In genomic region chr3:117217952-117218351, GRCm38 (mm10) we compare ENCODE assay signal across 20 mouse cellular contexts.
DNase-seq lines count a peak whose midpoint lies in the region; ATAC-seq and TF ChIP-seq lines count a peak whose summit lies in the region.
"Had no signal": no experiment of that assay in that cellular context is flagged by ENCODE, and none has a peak within 500 bp of the region (broad histone marks: within the 10 kb centered on the region; RNA-seq: fewer than 3 reads in every experiment).

No protein-coding gene starts in this region.

- TF ChIP-seq POLR2A in lung, adult 2 months (IDR thresholded peaks at IDR 0.05; ENCODE audit: borderline replicate concordance, extremely low read depth, low read depth, low read length): no peak

- H3K9ac ChIP-seq in forebrain, embryonic 16.5 days (replicated peaks; ENCODE audit: low read depth, low read length): no peak overlapping the region
- no peak overlapping the region for H3K9ac ChIP-seq in forebrain, embryonic 15.5 days (replicated peaks)
- no peak overlapping the region for H3K9ac ChIP-seq in lung, embryonic 14.5 days
- no peak overlapping the region for H3K9ac ChIP-seq in midbrain, embryonic 14.5 days (replicated peaks; ENCODE audit: low read length)
- H3K9ac ChIP-seq: heart, embryonic 15.5 days; hindbrain, embryonic 15.5 days; limb, embryonic 12.5 days; liver, embryonic 13.5 days had no signal

- H3K27me3 ChIP-seq in forebrain, embryonic 16.5 days (replicated peaks; ENCODE audit: control insufficient read depth, insufficient read depth, low read length): no peaks in the 10 kb centered on the region
- no peaks in the 10 kb centered on the region for H3K27me3 ChIP-seq in forebrain, embryonic 15.5 days
- no peaks in the 10 kb centered on the region for H3K27me3 ChIP-seq in lung, embryonic 14.5 days (ENCODE audit: insufficient read depth, low read length)
- H3K27me3 ChIP-seq in midbrain, embryonic 14.5 days (ENCODE audit: control insufficient read depth, insufficient read depth, low read length): no peaks in the 10 kb centered on the region
- H3K27me3 ChIP-seq: heart, embryonic 15.5 days; hindbrain, embryonic 15.5 days; limb, embryonic 12.5 days; liver, embryonic 13.5 days had no signal

- 47% methylated on average over 1 of the region's 1 CpGs for WGBS in forebrain, embryonic 16.5 days
- 41% methylated on average over 1 of the region's 1 CpGs for WGBS in forebrain, embryonic 15.5 days
- WGBS in lung, embryonic 14.5 days: 46% methylated on average over 1 of the region's 1 CpGs
- 13% methylated on average over 1 of the region's 1 CpGs for WGBS in lung, adult 2 months
- 63% methylated on average over 1 of the region's 1 CpGs for WGBS in midbrain, embryonic 14.5 days

- no peaks in the 10 kb centered on the region for H3K4me1 ChIP-seq in forebrain, embryonic 16.5 days (replicated peaks; ENCODE audit: control insufficient read depth, insufficient read depth, low read length)
- H3K4me1 ChIP-seq in forebrain, embryonic 15.5 days: no peaks in the 10 kb centered on the region
- H3K4me1 ChIP-seq in lung, embryonic 14.5 days (ENCODE audit: insufficient read depth): no peaks in the 10 kb centered on the region
- H3K4me1 ChIP-seq in lung, adult 2 months (ENCODE audit: control insufficient read depth, insufficient read depth, low read length): no peaks in the 10 kb centered on the region
- no peaks in the 10 kb centered on the region for H3K4me1 ChIP-seq in midbrain, embryonic 14.5 days (ENCODE audit: control insufficient read depth, insufficient read depth, low read length)
- H3K4me1 ChIP-seq: heart, embryonic 15.5 days; hindbrain, embryonic 15.5 days; limb, embryonic 12.5 days; liver, embryonic 13.5 days had no signal

- peak; percentile 50; the same call in 1 of the 2 replicates for ATAC-seq in forebrain, embryonic 16.5 days
- ATAC-seq in forebrain, embryonic 15.5 days (replicated peaks): no peak
- no peak; the same call in 1 of the 2 replicates for ATAC-seq in lung, embryonic 14.5 days (ENCODE audit: insufficient read depth)
- ATAC-seq in midbrain, embryonic 14.5 days (ENCODE audit: low FRiP score, low TSS enrichment): no peak
- ATAC-seq: intestine, embryonic 16.5 days had no signal

- H3K36me3 ChIP-seq in forebrain, embryonic 16.5 days (ENCODE audit: control insufficient read depth, insufficient read depth): no peaks in the 10 kb centered on the region
- H3K36me3 ChIP-seq in forebrain, embryonic 15.5 days: no peaks in the 10 kb centered on the region
- H3K36me3 ChIP-seq in lung, embryonic 14.5 days (ENCODE audit: insufficient read depth): no peaks in the 10 kb centered on the region
- H3K36me3 ChIP-seq in midbrain, embryonic 14.5 days (ENCODE audit: control insufficient read depth, insufficient read depth, low read length): no peaks in the 10 kb centered on the region
- H3K36me3 ChIP-seq: heart, embryonic 15.5 days; hindbrain, embryonic 15.5 days; limb, embryonic 12.5 days; liver, embryonic 13.5 days had no signal

- no peak overlapping the region for H3K4me2 ChIP-seq in forebrain, embryonic 16.5 days (ENCODE audit: low read length)
- no peak overlapping the region for H3K4me2 ChIP-seq in forebrain, embryonic 15.5 days (replicated peaks)
- no peak overlapping the region for H3K4me2 ChIP-seq in lung, embryonic 14.5 days
- H3K4me2 ChIP-seq in midbrain, embryonic 14.5 days (ENCODE audit: low read length): no peak overlapping the region
- H3K4me2 ChIP-seq: heart, embryonic 15.5 days; hindbrain, embryonic 15.5 days; limb, embryonic 12.5 days; liver, embryonic 13.5 days; midbrain, embryonic 11.5 days had no signal

- H3K27ac ChIP-seq in forebrain, embryonic 16.5 days (ENCODE audit: low read length): no peak overlapping the region
- H3K27ac ChIP-seq in forebrain, embryonic 15.5 days (replicated peaks): no peak overlapping the region
- H3K27ac ChIP-seq in lung, embryonic 14.5 days (ENCODE audit: low read depth): no peak overlapping the region
- H3K27ac ChIP-seq in midbrain, embryonic 14.5 days (replicated peaks; ENCODE audit: low read depth, low read length): no peak overlapping the region
- H3K27ac ChIP-seq: heart, embryonic 15.5 days; hindbrain, embryonic 15.5 days; limb, embryonic 12.5 days; liver, embryonic 13.5 days had no signal

- DNase-seq in lung, embryonic 14.5 days: peak; percentile 44
- no peak for DNase-seq in lung, adult 2 months
- DNase-seq in right cerebral cortex, postnatal 10 days (ENCODE audit: low spot score in 2 of 2): peak; percentile 25 to 31
- no peak for DNase-seq in right cerebral cortex, postnatal 14 days
- no peak for DNase-seq in midbrain, embryonic 14.5 days
- DNase-seq: cerebellum, adult 9-10 months; gastrocnemius, postnatal 14 days; heart, adult 18-20 months; heart, postnatal 4 days; liver, embryonic 13.5 days; retina, postnatal 1 day; thymus, adult 18-20 months; thymus, postnatal 4 days had no signal

- TF ChIP-seq CTCF in lung, embryonic 14.5 days (IDR thresholded peaks at IDR 0.05; ENCODE audit: low read depth): no peak
- no peak for TF ChIP-seq CTCF in lung, adult 2 months (IDR thresholded peaks at IDR 0.05; ENCODE audit: insufficient read depth, low read length)

- H3K4me3 ChIP-seq in forebrain, embryonic 16.5 days (replicated peaks; ENCODE audit: low read length): no peak overlapping the region
- no peak overlapping the region for H3K4me3 ChIP-seq in forebrain, embryonic 15.5 days
- H3K4me3 ChIP-seq in lung, embryonic 14.5 days (ENCODE audit: low read depth, low read length): no peak overlapping the region
- H3K4me3 ChIP-seq in lung, adult 2 months (replicated peaks; ENCODE audit: extremely low read depth, low read depth, low read length): no peak overlapping the region
- H3K4me3 ChIP-seq in midbrain, embryonic 14.5 days (replicated peaks; ENCODE audit: low read depth, low read length): no peak overlapping the region
- H3K4me3 ChIP-seq: heart, embryonic 15.5 days; hindbrain, embryonic 15.5 days; limb, embryonic 12.5 days; liver, embryonic 13.5 days had no signal

- no peaks in the 10 kb centered on the region for H3K9me3 ChIP-seq in forebrain, embryonic 16.5 days (ENCODE audit: control insufficient read depth, low read length)
- no peaks in the 10 kb centered on the region for H3K9me3 ChIP-seq in forebrain, embryonic 15.5 days
- H3K9me3 ChIP-seq in lung, embryonic 14.5 days (ENCODE audit: low read depth, low read length): no peaks in the 10 kb centered on the region
- no peaks in the 10 kb centered on the region for H3K9me3 ChIP-seq in midbrain, embryonic 14.5 days (ENCODE audit: control insufficient read depth, low read length)
- H3K9me3 ChIP-seq: heart, embryonic 15.5 days; hindbrain, embryonic 15.5 days; limb, embryonic 12.5 days; liver, embryonic 13.5 days had no signal

Comparison
In these comparisons a context has a peak if more than half of its experiments do, and no peak if none do; other contexts are left out.
1. DNase-seq: peak in lung, embryonic 14.5 days (single experiment) and right cerebral cortex, postnatal 10 days (2 of 2); none in lung, adult 2 months (single experiment), right cerebral cortex, postnatal 14 days (single experiment) and midbrain, embryonic 14.5 days (single experiment).